Mouse (Mus musculus) MEL (cell line): ENCODE results near the gene Cryga. TPM values are rescaled to one million over a fixed set of nuclear protein-coding genes. Genes with fewer than 3 reads are reported as not detected.

ENCODE experiments used
- DNase-seq: peaks from one replicate; pipeline ENCODE4 v3.0.0; 2011; ENCODE audit warnings: low read depth, low spot score
- H3K27ac ChIP-seq: 2 replicates; pipeline ENCODE4 v1.5.1; 2012; ENCODE audit warnings: low read depth, mild to moderate bottlenecking, control low read depth, low read length, moderate library complexity; ENCODE audit not compliant: control insufficient read depth
- H3K27me3 ChIP-seq, 2 experiments: fragments of 150-350 bp in 1 of 2; sonication (generic) in 1 of 2; 2 replicates each; pipeline ENCODE4 v1.6.1; 2012; ENCODE audit warnings: low read length in 2 of 2, mild to moderate bottlenecking in 2 of 2, improper control_type of control experiment in 1 of 2, moderate library complexity in 1 of 2; ENCODE audit not compliant: insufficient read depth in 2 of 2, control insufficient read depth in 1 of 2
- H3K36me3 ChIP-seq, 2 experiments: 2 replicates each; pipeline ENCODE4 v1.6.1; 2012 to 2014; ENCODE audit warnings: low read length in 2 of 2, improper control_type of control experiment in 1 of 2, inconsistent platforms in 1 of 2, mild to moderate bottlenecking in 1 of 2; ENCODE audit not compliant: insufficient read depth in 2 of 2, control insufficient read depth in 1 of 2
- H3K4me1 ChIP-seq, 2 experiments: fragments of 150-350 bp in 1 of 2; sonication (generic) in 1 of 2; 2 replicates each; pipeline ENCODE4 v1.6.1; 2012; ENCODE audit warnings: low read length in 2 of 2, improper control_type of control experiment in 1 of 2, mild to moderate bottlenecking in 1 of 2; ENCODE audit not compliant: insufficient read depth in 2 of 2, control insufficient read depth in 1 of 2
- H3K4me3 ChIP-seq, 2 experiments: fragments of 150-350 bp in 1 of 2; sonication (generic) in 1 of 2; 2 replicates each; pipeline ENCODE4 v1.5.1; 2012; ENCODE audit warnings: low read depth in 2 of 2, low read length in 2 of 2, mild to moderate bottlenecking in 2 of 2, moderate library complexity in 2 of 2, control low read depth in 1 of 2, improper control_type of control experiment in 1 of 2; ENCODE audit not compliant: control insufficient read depth in 1 of 2, insufficient read depth in 1 of 2
- H3K79me2 ChIP-seq: 2 replicates; pipeline ENCODE4 v1.6.1; 2012; ENCODE audit warnings: mild to moderate bottlenecking, low read length, moderate library complexity; ENCODE audit not compliant: control insufficient read depth, poor library complexity, insufficient read depth
- H3K9ac ChIP-seq: 2 replicates; pipeline ENCODE4 v1.6.1; 2012; ENCODE audit warnings: low read depth, mild to moderate bottlenecking, control low read depth, low read length, moderate library complexity; ENCODE audit not compliant: control insufficient read depth, poor library complexity, severe bottlenecking
- H3K9me3 ChIP-seq: fragments of 150-350 bp; sonication (generic); replicated peaks from 2 replicates; pipeline ENCODE4 v1.6.1; 2012; ENCODE audit warnings: mild to moderate bottlenecking, low read length, improper control_type of control experiment, moderate library complexity; ENCODE audit not compliant: insufficient read depth
- BHLHE40 ChIP-seq: IDR thresholded peaks from 2 replicates; pipeline ENCODE4 v1.6.1; 2012; ENCODE audit warnings: low read depth, mild to moderate bottlenecking, inconsistent platforms, low read length, improper control_type of control experiment, borderline replicate concordance
- CHD2 ChIP-seq: IDR thresholded peaks from 2 replicates; pipeline ENCODE4 v1.6.1; 2011; ENCODE audit warnings: low read length, improper control_type of control experiment
- CTCF ChIP-seq, 3 experiments: IDR thresholded peaks in 2 of 3; conservative IDR thresholded peaks in 1 of 3; 2 replicates each; pipeline ENCODE4 v1.5.1; 2011 to 2012; ENCODE audit warnings: low read length in 3 of 3, low read depth in 2 of 3, mild to moderate bottlenecking in 2 of 3, improper control_type of control experiment in 1 of 3, inconsistent platforms in 1 of 3, mixed read lengths in 1 of 3, moderate library complexity in 1 of 3; ENCODE audit not compliant: control insufficient read depth in 1 of 3, insufficient read depth in 1 of 3, poor library complexity in 1 of 3, severe bottlenecking in 1 of 3
- E2F4 ChIP-seq: IDR thresholded peaks from 2 replicates; pipeline ENCODE4 v1.6.1; 2011; ENCODE audit warnings: low read depth, low read length, improper control_type of control experiment, borderline replicate concordance
- EP300 ChIP-seq, 2 experiments: IDR thresholded peaks; 2 replicates each; pipeline ENCODE4 v1.6.1; 2011; ENCODE audit warnings: improper control_type of control experiment in 2 of 2, low read length in 2 of 2, low read depth in 1 of 2, mild to moderate bottlenecking in 1 of 2
- ETS1 ChIP-seq: IDR thresholded peaks from 2 replicates; pipeline ENCODE4 v1.6.1; 2012; ENCODE audit warnings: low read depth, mild to moderate bottlenecking, inconsistent platforms, low read length, improper control_type of control experiment, moderate library complexity
- GATA1 ChIP-seq: IDR thresholded peaks from 2 replicates; pipeline ENCODE4 v1.6.1; 2011; ENCODE audit warnings: low read depth, low read length, improper control_type of control experiment
- HCFC1 ChIP-seq: IDR thresholded peaks from 2 replicates; pipeline ENCODE4 v1.6.1; 2012; ENCODE audit warnings: low read depth, mild to moderate bottlenecking, inconsistent platforms, low read length, improper control_type of control experiment, moderate library complexity
- JUND ChIP-seq: IDR thresholded peaks from 2 replicates; pipeline ENCODE4 v1.6.1; 2011; ENCODE audit warnings: low read depth, mild to moderate bottlenecking, improper control_type of control experiment, low read length
- MAZ ChIP-seq: IDR thresholded peaks from 2 replicates; pipeline ENCODE4 v1.6.1; 2012; ENCODE audit warnings: low read depth, mild to moderate bottlenecking, inconsistent platforms, low read length, improper control_type of control experiment
- MXI1 ChIP-seq: IDR thresholded peaks from 2 replicates; pipeline ENCODE4 v1.6.1; 2011; ENCODE audit warnings: mild to moderate bottlenecking, low read depth, low read length, improper control_type of control experiment
- MYB ChIP-seq: IDR thresholded peaks from 2 replicates; pipeline ENCODE4 v1.6.1; 2011; ENCODE audit warnings: mild to moderate bottlenecking, low read depth, low read length, improper control_type of control experiment
- MYC ChIP-seq: IDR thresholded peaks from 2 replicates; pipeline ENCODE4 v1.6.1; 2011; ENCODE audit warnings: low read depth, mild to moderate bottlenecking, low read length, improper control_type of control experiment, moderate library complexity
- NRF1 ChIP-seq: IDR thresholded peaks from 2 replicates; pipeline ENCODE4 v1.6.1; 2014; ENCODE audit warnings: low read depth, mild to moderate bottlenecking, inconsistent platforms, low read length, improper control_type of control experiment, moderate library complexity; ENCODE audit not compliant: poor library complexity, insufficient read depth, severe bottlenecking
- RAD21 ChIP-seq: IDR thresholded peaks from 2 replicates; pipeline ENCODE4 v1.6.1; 2011; ENCODE audit warnings: mild to moderate bottlenecking, low read depth, low read length, improper control_type of control experiment
- RCOR1 ChIP-seq: IDR thresholded peaks from 2 replicates; pipeline ENCODE4 v1.6.1; 2012; ENCODE audit warnings: low read depth, mild to moderate bottlenecking, inconsistent platforms, low read length, improper control_type of control experiment
- SIN3A ChIP-seq: IDR thresholded peaks from 2 replicates; pipeline ENCODE4 v1.6.1; 2012; ENCODE audit warnings: low read length, improper control_type of control experiment, inconsistent platforms
- TAL1 ChIP-seq: IDR thresholded peaks from 2 replicates; pipeline ENCODE4 v1.6.1; 2012; ENCODE audit warnings: mild to moderate bottlenecking, inconsistent platforms, low read length, moderate library complexity, mixed read lengths
- TCF12 ChIP-seq: IDR thresholded peaks from 2 replicates; pipeline ENCODE4 v1.6.1; 2014; ENCODE audit warnings: low read depth, mild to moderate bottlenecking, inconsistent platforms, low read length, improper control_type of control experiment, moderate library complexity
- UBTF ChIP-seq: IDR thresholded peaks from 2 replicates; pipeline ENCODE4 v1.6.1; 2012; ENCODE audit warnings: low read depth, mild to moderate bottlenecking, inconsistent platforms, low read length, improper control_type of control experiment, moderate library complexity, borderline replicate concordance; ENCODE audit not compliant: insufficient read depth
- USF1 ChIP-seq: IDR thresholded peaks from 2 replicates; pipeline ENCODE4 v1.6.1; 2014; ENCODE audit warnings: low read depth, mild to moderate bottlenecking, inconsistent platforms, low read length, improper control_type of control experiment, moderate library complexity
- USF2 ChIP-seq, 2 experiments: IDR thresholded peaks; 2 replicates each; pipeline ENCODE4 v1.6.1; 2011 to 2012; ENCODE audit warnings: improper control_type of control experiment in 2 of 2, low read length in 2 of 2, borderline replicate concordance in 1 of 2, inconsistent platforms in 1 of 2, low read depth in 1 of 2, mild to moderate bottlenecking in 1 of 2; ENCODE audit not compliant: insufficient read depth in 1 of 2
- ZC3H11A ChIP-seq: IDR thresholded peaks from 2 replicates; pipeline ENCODE4 v1.6.1; 2012; ENCODE audit warnings: low read depth, mild to moderate bottlenecking, inconsistent platforms, low read length, improper control_type of control experiment
- ZKSCAN1 ChIP-seq: IDR thresholded peaks from 2 replicates; pipeline ENCODE4 v1.6.1; 2012; ENCODE audit warnings: low read depth, mild to moderate bottlenecking, inconsistent platforms, low read length, improper control_type of control experiment, moderate library complexity
- ZMIZ1 ChIP-seq: IDR thresholded peaks from 2 replicates; pipeline ENCODE4 v1.6.1; 2012; ENCODE audit warnings: low read depth, mild to moderate bottlenecking, inconsistent platforms, low read length, improper control_type of control experiment, moderate library complexity
- ZNF384 ChIP-seq: IDR thresholded peaks from 2 replicates; pipeline ENCODE4 v1.6.1; 2012; ENCODE audit warnings: low read depth, mild to moderate bottlenecking, inconsistent platforms, low read length, improper control_type of control experiment
- polyA plus RNA-seq, 2 experiments: library from polyadenylated mRNA; stranded (reverse) in 1 of 2; unstranded in 1 of 2; fragments of >175 nt in 1 of 2; fragments of >200 nt in 1 of 2; gene quantifications; 2 replicates each; pipeline versions ENCODE4 v1.2.1 to v1.2.4; 2012; ENCODE audit warnings: low replicate concordance in 2 of 2, low read depth in 1 of 2; ENCODE audit not compliant: insufficient read length in 2 of 2, insufficient read depth in 1 of 2, missing spikeins in 1 of 2
- total RNA-seq: library from RNA; depleted of rRNA; stranded (reverse); fragments of 300-350 nt; gene quantifications from 2 replicates; pipeline ENCODE4 v1.2.3, GENCODE M21; 2012

Gene Cryga
- total and polyA plus RNA-seq, 3 experiments = not detected

DNA sequence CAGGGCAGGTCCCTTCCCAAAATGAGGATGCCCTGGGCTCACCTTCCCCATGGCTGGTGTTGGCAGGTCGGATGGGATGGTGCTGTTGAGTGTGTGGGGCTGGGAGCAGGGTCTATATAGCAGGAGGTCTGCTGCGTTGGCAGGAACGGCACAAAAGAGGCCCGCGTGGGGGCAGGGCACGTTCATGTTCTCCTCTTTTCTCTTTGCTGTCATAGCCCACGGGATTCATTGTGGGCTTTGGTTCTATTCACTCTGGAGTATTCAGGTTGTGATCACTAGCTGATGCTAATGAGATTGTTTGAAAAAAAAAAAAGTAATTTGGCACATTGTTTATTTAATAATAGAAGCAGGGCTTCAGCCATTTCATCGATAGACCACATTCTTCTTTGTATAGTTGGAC is 39.8 kb downstream of the Cryga start, which contains the start of gene Crygd:
Gene Crygd, minus strand, starts transcription at position 101 of the 400 bp plus-strand sequence.
- no peak for DNase-seq
- no peaks in the 10 kb centered on the region for H3K4me1 ChIP-seq
- no peak within 1 kb of the TSS for H3K9ac ChIP-seq
- H3K4me3 ChIP-seq = no peak within 1 kb of the TSS
- TF ChIP-seq BHLHE40 (no peak), MAZ (no peak), UBTF (no peak), NRF1 (no peak), MYC (no peak), ZC3H11A (no peak), RCOR1 (no peak), CHD2 (no peak), CTCF (IDR thresholded peaks at IDR 0.05 in 2 of 3, conservative IDR thresholded peaks at IDR 0.05 in 1 of 3; ENCODE audit: control insufficient read depth in 1 of 3, insufficient read depth in 1 of 3, low read depth in 2 of 3, low read length in 3 of 3, poor library complexity in 1 of 3, severe bottlenecking in 1 of 3) (no peak), ETS1 (no peak), JUND (no peak), USF1 (no peak), RAD21 (no peak), E2F4 (no peak)
- H3K27me3 ChIP-seq = peaks cover 0 to 1% of the 10 kb centered on the region in 2 experiments; a peak in 1 of 4 replicates
- no peaks in the 10 kb centered on the region for H3K79me2 ChIP-seq
- no peak within 1 kb of the TSS for H3K27ac ChIP-seq
- H3K36me3 ChIP-seq = no peaks in the 10 kb centered on the region
- no peaks in the 10 kb centered on the region for H3K9me3 ChIP-seq

DNA sequence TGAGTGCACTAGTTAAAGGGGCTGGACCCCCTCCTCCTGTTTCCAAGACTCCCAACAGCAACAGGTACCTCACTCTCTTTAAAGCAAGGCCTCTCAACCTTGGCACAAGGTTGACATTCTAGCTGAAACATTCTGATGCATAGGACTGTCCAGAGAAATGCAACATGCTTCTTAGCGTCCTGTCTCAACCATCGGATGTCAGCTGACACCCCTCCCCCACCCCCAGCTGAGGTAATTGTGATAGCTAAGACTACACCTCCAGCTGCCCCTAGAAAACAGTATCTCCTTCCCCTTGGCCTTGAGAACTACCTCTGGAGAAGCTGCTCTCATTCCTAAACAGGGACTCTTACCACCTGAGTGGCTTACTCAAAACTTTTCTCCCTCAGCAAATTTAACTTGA is 51.0 kb downstream of the Cryga start:
- TF ChIP-seq JUND = no peak
- TF ChIP-seq HCFC1 = no peak
- no peak for TF ChIP-seq USF2 (IDR thresholded peaks at IDR 0.05; ENCODE audit: borderline replicate concordance in 1 of 2, insufficient read depth in 1 of 2, low read depth in 1 of 2, low read length in 2 of 2)
- no peak for TF ChIP-seq ZNF384
- TF ChIP-seq TCF12 = no peak
- no peak for TF ChIP-seq TAL1
- TF ChIP-seq EP300 (IDR thresholded peaks at IDR 0.05; ENCODE audit: low read depth in 1 of 2, low read length in 2 of 2) = no peak
- no peak for TF ChIP-seq ZKSCAN1
- no peak for TF ChIP-seq SIN3A
- no peak for TF ChIP-seq GATA1
- TF ChIP-seq MAZ = no peak
- TF ChIP-seq NRF1 = no peak
- TF ChIP-seq ZMIZ1 = no peak
- no peak for TF ChIP-seq MXI1
- no peak for TF ChIP-seq RAD21
- TF ChIP-seq MYB = no peak
- TF ChIP-seq, all 39 proteins: peak for 0

More for the DNA sequence above, 51.0 kb downstream of the Cryga start:
- Histone ChIP-seq H3K27me3 (no peaks in the 10 kb centered on the region), H3K4me3 (no peak overlapping the region), H3K4me1 (no peaks in the 10 kb centered on the region), H3K36me3 (no peaks in the 10 kb centered on the region), H3K27ac (no peak overlapping the region), H3K9me3 (no peaks in the 10 kb centered on the region), H3K79me2 (no peaks in the 10 kb centered on the region), H3K9ac (no peak overlapping the region)
- DNase-seq = no peak
